Mouse (Mus musculus): Measurements from ENCODE around the gene Epm2a. TPM values are rescaled to one million over a fixed set of nuclear protein-coding genes. Genes with fewer than 3 reads are reported as not detected.
A peak's percentile ranks its signal among the peaks of the same experiment; 100 is the strongest.
"Not testable (repeated sequence)": the region's sequence is repeated elsewhere in the genome, so short reads cannot be mapped to it uniquely, and the experiment has no call there.

Gene Epm2a
- polyA plus RNA-seq, 1 experiment from 2014 or later: 0.25 TPM

GRCm38 (mm10) chr10:11344536-11345468, 1.6 kb downstream of the Epm2a start:
- Histone ChIP-seq H3K27me3 (no peaks in the 10 kb centered on the region), H3K4me2 (no peak overlapping the region), H3K36me3 (no peaks in the 10 kb centered on the region), H3K9me3 (replicated peaks) (no peaks in the 10 kb centered on the region), H3K27ac (no peak overlapping the region), H3K4me3 (replicated peaks) (no peak overlapping the region), H3K9ac (no peak overlapping the region), H3K4me1 (no peaks in the 10 kb centered on the region)
- WGBS: 86% methylated on average over 18 of the region's 18 CpGs
- ATAC-seq (replicated peaks; ENCODE audit: low FRiP score): no peak

GRCm38 (mm10) chr10:11350243-11350974, 7.2 kb downstream of the Epm2a start:
- peak; percentile 64 for ATAC-seq (replicated peaks; ENCODE audit: low FRiP score)
- H3K9ac ChIP-seq; H3K4me1 ChIP-seq; H3K4me2 ChIP-seq; H3K9me3 ChIP-seq (replicated peaks); H3K4me3 ChIP-seq (replicated peaks); H3K27me3 ChIP-seq; H3K27ac ChIP-seq; H3K36me3 ChIP-seq: not testable (repeated sequence)
- 44% methylated on average over 3 of the region's 3 CpGs for WGBS

- 0 out of 2 replicates have a peak, but pooled peaks cover 4% of the 10 kb centered on the region for H3K4me1 ChIP-seq
- WGBS: 84% methylated on average over 8 of the region's 8 CpGs
- peaks cover 4% of the 10 kb centered on the region; the same call in 1 of the 2 replicates for H3K9me3 ChIP-seq (replicated peaks)
- no peak overlapping the region for H3K27ac ChIP-seq
- H3K4me2 ChIP-seq: no peak overlapping the region
- ATAC-seq (replicated peaks; ENCODE audit: low FRiP score): no peak
- H3K27me3 ChIP-seq: no peaks in the 10 kb centered on the region
- H3K4me3 ChIP-seq (replicated peaks): no peak overlapping the region
- no peaks in the 10 kb centered on the region for H3K36me3 ChIP-seq
- no peak overlapping the region for H3K9ac ChIP-seq
Observed at GRCm38 (mm10) chr10:11354609-11355008, 11.4 kb downstream of the Epm2a start.

GRCm38 (mm10) chr10:11361985-11362692, 18.9 kb downstream of the Epm2a start:
- ATAC-seq (replicated peaks; ENCODE audit: low FRiP score): no peak; the same call in 1 of the 2 replicates
- Histone ChIP-seq H3K4me2 (no peak overlapping the region), H3K4me1 (no peaks in the 10 kb centered on the region), H3K9ac (no peak overlapping the region), H3K27me3 (no peaks in the 10 kb centered on the region), H3K27ac (no peak overlapping the region), H3K36me3 (no peaks in the 10 kb centered on the region), H3K9me3 (replicated peaks) (peaks cover 4% of the 10 kb centered on the region; the same call in 1 of the 2 replicates), H3K4me3 (replicated peaks) (no peak overlapping the region)
- WGBS: 65% methylated on average over 5 of the region's 5 CpGs

- Histone ChIP-seq H3K27ac (no peak overlapping the region), H3K9me3 (replicated peaks) (peaks cover 1% of the 10 kb centered on the region; the same call in 1 of the 2 replicates), H3K36me3 (no peaks in the 10 kb centered on the region), H3K4me1 (no peaks in the 10 kb centered on the region), H3K4me3 (replicated peaks) (no peak overlapping the region), H3K4me2 (no peak overlapping the region), H3K9ac (no peak overlapping the region), H3K27me3 (no peaks in the 10 kb centered on the region)
- 0 out of 2 replicates have a peak, but pooled peaks have one; percentile 22 for ATAC-seq (replicated peaks; ENCODE audit: low FRiP score)
- WGBS: 54% methylated on average over 12 of the region's 12 CpGs
Observed at GRCm38 (mm10) chr10:11362896-11363487, 19.8 kb downstream of the Epm2a start.

GRCm38 (mm10) chr10:11381302-11381701, 38.1 kb downstream of the Epm2a start:
- H3K27me3 ChIP-seq: no peaks in the 10 kb centered on the region
- H3K4me3 ChIP-seq (replicated peaks): no peak overlapping the region
- H3K4me1 ChIP-seq: no peaks in the 10 kb centered on the region
- no peak for ATAC-seq (replicated peaks; ENCODE audit: low FRiP score)
- no peak overlapping the region for H3K4me2 ChIP-seq
- H3K27ac ChIP-seq: no peak overlapping the region
- no peaks in the 10 kb centered on the region for H3K9me3 ChIP-seq (replicated peaks)
- no peaks in the 10 kb centered on the region for H3K36me3 ChIP-seq
- 77% methylated on average over 2 of the region's 2 CpGs for WGBS
- H3K9ac ChIP-seq: no peak overlapping the region

- WGBS: 92% methylated on average over 5 of the region's 5 CpGs
- H3K27me3 ChIP-seq: no peaks in the 10 kb centered on the region
Observed at GRCm38 (mm10) chr10:11410926-11411325, 67.7 kb downstream of the Epm2a start.

GRCm38 (mm10) chr10:11420071-11420470, 76.9 kb downstream of the Epm2a start:
- no peak overlapping the region for H3K4me3 ChIP-seq (replicated peaks)
- H3K4me1 ChIP-seq: no peaks in the 10 kb centered on the region
- WGBS: 95% methylated on average over 3 of the region's 3 CpGs
- no peak for ATAC-seq (replicated peaks; ENCODE audit: low FRiP score)
- H3K9ac ChIP-seq: no peak overlapping the region
- no peak overlapping the region for H3K27ac ChIP-seq
- no peaks in the 10 kb centered on the region for H3K9me3 ChIP-seq (replicated peaks)
- no peaks in the 10 kb centered on the region for H3K27me3 ChIP-seq
- H3K36me3 ChIP-seq: no peaks in the 10 kb centered on the region
- H3K4me2 ChIP-seq: no peak overlapping the region

More at GRCm38 (mm10) chr10:11410926-11411325, 67.7 kb downstream of the Epm2a start:
- Histone ChIP-seq H3K4me2 (no peak overlapping the region), H3K9me3 (replicated peaks) (no peaks in the 10 kb centered on the region), H3K4me3 (replicated peaks) (no peak overlapping the region), H3K9ac (no peak overlapping the region), H3K27ac (no peak overlapping the region), H3K36me3 (no peaks in the 10 kb centered on the region), H3K4me1 (no peaks in the 10 kb centered on the region)
- no peak for ATAC-seq (replicated peaks; ENCODE audit: low FRiP score)

- no peak overlapping the region for H3K27ac ChIP-seq
- no peak overlapping the region for H3K4me2 ChIP-seq
- no peaks in the 10 kb centered on the region for H3K36me3 ChIP-seq
- H3K9ac ChIP-seq: no peak overlapping the region
- WGBS: 90% methylated on average over 12 of the region's 12 CpGs
- no peaks in the 10 kb centered on the region for H3K4me1 ChIP-seq
- H3K9me3 ChIP-seq (replicated peaks): no peaks in the 10 kb centered on the region
- H3K4me3 ChIP-seq (replicated peaks): no peak overlapping the region
- no peaks in the 10 kb centered on the region for H3K27me3 ChIP-seq
- ATAC-seq (replicated peaks; ENCODE audit: low FRiP score): no peak
Observed at GRCm38 (mm10) chr10:11429059-11429812, 86.0 kb downstream of the Epm2a start.

GRCm38 (mm10) chr10:11436961-11437360, 93.8 kb downstream of the Epm2a start:
- whole genome bisulfite sequencing: 90% methylated on average over 1 of the region's 1 CpGs
- no peak overlapping the region for H3K4me3 ChIP-seq (replicated peaks)
- no peak for ATAC-seq (replicated peaks; ENCODE audit: low FRiP score)
- no peak overlapping the region for H3K9ac ChIP-seq
- H3K9me3 ChIP-seq (replicated peaks): no peaks in the 10 kb centered on the region
- no peaks in the 10 kb centered on the region for H3K4me1 ChIP-seq
- H3K27me3 ChIP-seq: no peaks in the 10 kb centered on the region
- H3K27ac ChIP-seq: no peak overlapping the region
- no peak overlapping the region for H3K4me2 ChIP-seq
- H3K36me3 ChIP-seq: no peaks in the 10 kb centered on the region

GRCm38 (mm10) chr10:11438461-11438860, 95.3 kb downstream of the Epm2a start:
- Histone ChIP-seq H3K9me3 (replicated peaks) (no peaks in the 10 kb centered on the region), H3K4me3 (replicated peaks) (no peak overlapping the region), H3K4me1 (no peaks in the 10 kb centered on the region), H3K36me3 (no peaks in the 10 kb centered on the region), H3K4me2 (no peak overlapping the region), H3K27me3 (no peaks in the 10 kb centered on the region), H3K9ac (no peak overlapping the region), H3K27ac (no peak overlapping the region)
- no peak for ATAC-seq (replicated peaks; ENCODE audit: low FRiP score)
- 87% methylated on average over 10 of the region's 10 CpGs for WGBS
